Mouse (Mus musculus) lung, postnatal 0 days (tissue): ENCODE results near the gene Rrp7a.

Source experiments
- CTCF ChIP-seq: IDR thresholded peaks from 2 replicates; pipeline ENCODE4 v1.5.1; 2016; ENCODE audit warnings: antibody characterized with exemption, mild to moderate bottlenecking
- EP300 ChIP-seq: IDR thresholded peaks from 2 replicates; pipeline ENCODE4 v1.6.1; 2016; ENCODE audit warnings: antibody characterized with exemption, mild to moderate bottlenecking, control low read depth

- TF ChIP-seq CTCF (no peak), EP300 (no peak)
Observed at GRCm38 (mm10) chr15:83111290-83111689, 11.3 kb downstream of the Rrp7a start.
